Mouse (Mus musculus): ENCODE data around the gene Tmem51. TPM values are rescaled to one million over a fixed set of nuclear protein-coding genes. Genes with fewer than 3 reads are reported as not detected.

The Tmem51 gene
- total RNA-seq, 2 experiments from 2014 or later = 2.5 to 2.8 TPM

DNA sequence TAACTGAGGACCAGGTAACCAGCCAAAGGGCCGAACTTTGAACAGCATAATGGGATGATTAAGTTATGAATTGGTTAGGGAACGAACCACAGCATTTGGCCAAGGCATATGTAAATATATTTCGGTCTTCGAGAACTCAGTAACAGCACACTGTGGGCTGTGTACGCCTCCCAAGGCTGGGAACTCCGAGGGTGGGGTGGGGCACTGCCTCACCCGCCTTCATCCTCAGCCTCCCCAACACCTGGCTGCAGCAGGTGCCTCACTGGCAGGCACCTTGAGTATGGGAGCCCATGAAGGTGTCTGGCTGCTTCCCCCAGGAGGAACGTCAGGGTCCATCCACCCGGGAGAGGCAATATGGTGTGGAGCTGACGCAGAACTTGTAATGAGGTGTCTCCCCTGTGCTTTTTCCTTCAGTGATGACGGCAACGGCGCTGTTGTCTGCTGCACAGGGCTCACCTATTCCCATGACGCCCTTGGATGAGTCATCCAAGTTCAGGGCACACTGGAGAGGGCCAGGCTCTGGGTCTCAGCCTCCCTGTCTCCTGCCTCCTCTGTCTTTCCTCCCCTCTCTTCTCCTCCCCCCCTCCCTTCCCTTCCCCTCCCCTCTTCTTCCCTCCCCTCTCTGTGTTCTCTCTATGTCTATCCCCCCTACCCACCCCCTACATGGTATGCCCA is 91.4 kb downstream of the Tmem51 start:
- no peak for DNase-seq
- intact Hi-C loops (cut with DNase I; ENCODE audit: low total_unique reads) = no loop called here

DNA sequence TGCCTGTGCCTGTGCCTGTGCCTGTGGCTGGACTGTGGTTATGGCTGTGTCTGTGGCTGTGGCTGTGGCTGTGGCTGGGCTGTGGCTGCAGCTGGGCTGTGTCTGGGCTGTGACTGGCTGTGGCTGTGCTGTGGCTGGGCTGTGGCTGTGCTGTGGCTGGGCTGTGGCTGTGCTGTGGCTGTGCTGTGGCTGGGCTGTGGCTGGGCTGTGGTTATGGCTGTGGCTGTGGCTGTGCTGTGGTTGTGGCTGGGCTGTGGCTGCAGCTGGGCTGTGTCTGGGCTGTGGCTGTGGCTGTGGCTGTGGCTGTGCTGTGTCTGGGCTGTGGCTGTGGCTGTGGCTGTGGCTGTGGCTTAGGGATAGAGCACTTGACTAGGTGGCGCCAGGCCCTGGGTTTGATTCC is 95.9 kb downstream of the Tmem51 start:
- intact Hi-C loops (cut with DNase I; ENCODE audit: low total_unique reads) = no loop called here

DNA sequence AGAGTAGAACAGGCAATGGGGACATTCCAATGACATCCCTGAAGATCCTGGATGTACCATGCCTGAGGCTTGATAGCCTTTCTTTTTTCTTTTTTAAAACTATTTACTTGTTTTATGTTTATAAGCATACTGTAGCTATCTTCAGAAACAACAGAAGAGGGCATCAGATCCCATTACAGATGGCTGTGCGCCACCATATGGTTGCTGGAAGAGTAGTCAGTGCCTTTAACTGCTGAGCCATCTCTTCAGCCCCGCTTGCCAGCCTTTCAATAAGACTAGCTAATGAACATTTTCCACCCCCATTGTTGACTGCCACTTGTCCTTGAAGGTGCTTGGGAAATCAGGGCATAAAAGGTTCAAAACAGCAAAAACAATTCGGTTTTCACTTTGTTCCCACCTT is 100.4 kb downstream of the Tmem51 start:
- DNase-seq = no peak
- intact Hi-C loops (cut with DNase I; ENCODE audit: low total_unique reads) = no loop called here

More for the DNA sequence above, 95.9 kb downstream of the Tmem51 start:
- no peak for DNase-seq

DNA sequence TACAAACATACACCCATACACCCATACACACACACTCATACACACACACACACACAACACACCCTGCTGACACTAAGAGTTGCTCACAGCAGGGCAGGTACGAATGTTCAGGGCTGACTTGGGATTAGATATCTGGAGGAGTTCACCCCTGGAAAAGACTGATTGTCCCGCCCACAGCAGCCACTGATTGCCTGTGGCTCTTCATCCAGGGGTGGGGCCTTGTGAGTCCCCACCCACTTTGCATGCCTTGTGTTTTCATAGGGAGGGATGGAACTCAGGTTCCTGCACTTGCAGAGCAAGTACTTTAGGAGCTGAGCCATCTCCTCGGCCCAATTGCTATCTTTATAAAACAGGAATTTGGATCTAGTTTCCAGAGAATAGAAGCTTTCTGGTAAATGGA is 102.6 kb downstream of the Tmem51 start:
- intact Hi-C loops (cut with DNase I; ENCODE audit: low total_unique reads) = no loop called here
- no peak for DNase-seq

Other genes with a start within 250 kb of the Tmem51 start
- gene Ctrc, start 237.9 kb downstream of the Tmem51 start, total RNA-seq (2021) = not detected
- gene Efhd2, start 209.4 kb downstream of the Tmem51 start, total RNA-seq (2021) = 10 to 100 TPM; 13.8 to 17.6 TPM
- gene Fhad1, start 69.2 kb downstream of the Tmem51 start, total RNA-seq (2021) = 1 to 10 TPM; 1.4 to 1.7 TPM
- 1 to 10 TPM; 3.3 to 6.7 TPM for gene Kazn, start 155.1 kb upstream of the Tmem51 start, total RNA-seq (2021)